Mouse (Mus musculus): ENCODE data around the gene Eif3g.

- TF ChIP-seq CTCF (IDR thresholded peaks at IDR 0.05; ENCODE audit: borderline replicate concordance, extremely low read depth, insufficient read depth, insufficient read length) (peak; percentile 69), POLR2A (IDR thresholded peaks at IDR 0.05; ENCODE audit: borderline replicate concordance, extremely low read depth, insufficient read depth, insufficient read length, poor library complexity, severe bottlenecking) (no peak)
These were observed 36.6 kb downstream of the Eif3g start for GRCm38 (mm10) chr9:20861821-20862220.

All from brain, embryonic 14.5 days (tissue).